Mouse (Mus musculus) WW6 (cell line): Measurements from ENCODE around the gene Trpm3.

ENCODE experiments used
- DNase-seq: peaks from one replicate; pipeline ENCODE4 v3.0.0-alpha.2; 2013; ENCODE audit warnings: low read depth, low spot score

Gene Trpm3

GRCm38 (mm10) chr19:22739240-22739639, 600.4 kb downstream of the Trpm3 start:
- no peak for DNase-seq

DNA sequence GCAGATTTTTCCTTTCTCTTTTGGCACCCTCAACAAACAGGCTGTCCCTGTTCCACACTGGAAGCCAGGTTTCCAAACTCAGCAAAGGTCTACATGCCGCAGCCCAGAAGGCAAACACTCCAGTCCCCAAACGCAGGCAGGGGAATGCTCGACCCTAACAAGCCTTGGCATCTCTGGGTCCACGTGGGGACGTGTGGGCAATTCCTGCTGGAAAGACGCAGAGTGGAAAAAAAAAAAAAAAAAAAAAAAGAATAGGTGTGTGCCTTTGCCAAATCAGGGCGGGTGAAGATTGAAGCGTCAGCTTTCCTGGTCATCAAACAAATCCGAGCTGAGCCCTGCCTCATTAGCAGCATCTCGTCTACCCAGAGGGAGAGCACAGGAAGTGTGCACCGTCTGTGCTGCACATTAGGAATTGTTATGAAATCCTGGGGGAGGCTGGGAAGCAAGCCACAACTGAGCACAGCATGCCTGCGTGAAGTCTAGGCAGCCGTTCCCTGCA, 614.5 kb downstream of the Trpm3 start:
- no peak for DNase-seq

DNA sequence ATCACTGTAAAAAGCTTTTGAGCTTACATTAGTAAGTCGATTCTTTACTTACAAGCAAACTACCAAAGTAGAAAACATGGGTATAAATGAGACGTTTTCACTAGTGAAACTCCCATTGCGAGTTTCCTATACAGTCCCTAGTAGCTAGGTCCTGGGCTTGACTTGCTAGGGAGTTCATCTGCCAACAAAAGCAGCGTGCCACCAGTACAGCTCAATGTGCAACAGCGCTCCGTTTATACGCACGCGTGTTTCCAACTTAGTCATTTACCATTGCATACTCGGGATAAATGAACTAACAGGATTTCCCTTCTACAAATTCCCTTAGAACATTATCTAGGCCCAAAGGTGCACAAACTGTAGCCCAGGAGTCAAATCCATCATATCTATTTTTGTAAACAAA, 615.2 kb downstream of the Trpm3 start:
- no peak for DNase-seq

DNA sequence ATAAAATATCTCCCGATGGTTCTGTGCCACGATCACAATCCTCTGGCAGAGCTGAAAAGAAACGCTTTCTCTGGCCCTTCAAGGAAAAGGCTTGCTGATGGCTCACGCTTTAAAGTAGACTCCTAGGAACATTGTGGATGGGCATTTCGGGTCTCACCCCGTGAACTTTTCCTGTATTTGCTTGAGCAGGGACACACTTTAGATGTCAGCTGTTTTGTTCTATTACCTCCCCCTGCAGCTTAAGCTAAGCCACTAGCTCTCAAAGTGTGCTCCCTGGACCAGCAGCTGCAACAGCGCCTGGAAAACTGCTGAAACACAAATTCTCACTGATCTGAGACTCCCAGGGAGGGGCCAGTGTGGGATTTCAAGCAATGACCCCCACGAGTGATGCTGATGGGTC, 615.7 kb downstream of the Trpm3 start:
- no peak for DNase-seq

DNA sequence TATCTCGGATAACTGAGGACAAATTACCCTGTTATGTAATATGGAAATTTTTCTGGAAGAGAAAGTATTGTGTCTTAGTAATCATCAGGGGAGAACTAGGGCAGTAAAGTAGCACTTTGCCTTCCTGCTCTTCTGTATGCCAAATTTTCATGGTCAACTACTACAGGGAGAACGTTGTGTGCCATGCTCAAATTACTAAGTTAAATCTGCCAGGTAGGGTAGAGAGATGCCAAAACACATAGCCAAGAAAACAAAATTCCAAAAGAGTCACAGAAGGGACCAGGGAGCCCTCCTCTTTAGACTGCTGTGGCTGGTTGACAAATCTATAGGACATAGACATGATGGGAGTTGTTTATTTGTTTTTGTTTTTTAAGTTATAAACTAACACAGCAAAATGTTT, 619.6 kb downstream of the Trpm3 start:
- DNase-seq: no peak

DNA sequence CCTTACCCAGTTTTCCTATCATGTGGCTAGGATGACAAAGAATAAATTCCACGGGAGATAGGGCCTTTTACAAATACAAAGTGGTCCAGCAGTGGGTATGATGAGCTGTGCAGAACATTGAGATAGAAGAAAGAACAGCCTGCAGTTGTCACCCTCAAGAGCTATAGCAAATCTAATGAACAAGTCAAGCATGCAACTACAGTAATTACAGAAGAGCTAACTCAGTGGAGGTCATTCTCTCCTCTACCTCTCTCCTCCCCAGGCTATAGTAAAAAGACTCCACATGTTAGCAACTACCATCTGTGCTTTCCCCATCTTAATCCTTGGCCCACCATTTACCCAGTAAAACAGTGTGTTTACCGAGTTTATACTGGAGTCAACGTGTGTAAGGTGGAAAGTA, 629.4 kb downstream of the Trpm3 start:
- DNase-seq: no peak

GRCm38 (mm10) chr19:22775191-22775695, 636.4 kb downstream of the Trpm3 start:
- DNase-seq: no peak

- no peak for DNase-seq
These were observed 641.5 kb downstream of the Trpm3 start for GRCm38 (mm10) chr19:22780192-22780843.

DNA sequence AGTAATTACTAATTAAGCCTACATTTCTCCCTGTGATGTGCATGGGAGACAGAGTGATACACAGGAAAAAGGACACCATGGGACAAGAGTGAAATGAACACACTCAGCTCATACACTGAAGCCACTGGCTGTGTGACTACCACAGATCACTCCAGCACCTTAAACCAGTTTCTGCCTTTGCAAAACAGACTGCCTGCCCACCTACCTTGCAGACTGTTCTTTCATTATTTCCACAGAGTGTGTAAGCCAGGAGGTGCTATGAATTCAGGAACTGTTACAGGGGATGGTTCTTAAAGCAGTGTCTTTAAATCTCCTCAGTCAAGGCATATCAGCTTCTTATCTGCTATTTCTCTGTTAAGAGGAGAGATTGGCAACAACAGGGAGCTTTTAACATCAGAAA, 642.7 kb downstream of the Trpm3 start:
- DNase-seq: no peak

GRCm38 (mm10) chr19:22783745-22784144, 644.9 kb downstream of the Trpm3 start:
- no peak for DNase-seq

DNA sequence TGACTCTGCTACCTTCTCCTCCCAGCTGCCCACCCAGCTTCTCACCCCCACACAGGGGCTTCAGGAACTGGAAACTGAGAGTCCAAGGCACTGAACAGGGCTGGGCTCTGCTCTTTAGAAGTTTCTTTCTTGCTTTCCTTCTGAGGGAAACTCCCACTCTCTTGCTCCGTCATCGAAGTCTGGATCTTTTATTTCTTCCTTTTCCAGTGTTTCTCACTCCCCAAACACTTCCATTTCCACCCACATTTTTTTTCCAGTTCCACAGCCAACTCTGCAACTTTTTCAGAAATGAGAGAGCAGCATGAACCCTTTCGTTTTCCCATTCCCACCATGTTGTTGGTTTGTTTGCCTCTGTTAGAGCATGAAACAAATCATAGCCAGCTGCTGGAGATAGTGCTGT, 650.9 kb downstream of the Trpm3 start:
- no peak for DNase-seq

DNA sequence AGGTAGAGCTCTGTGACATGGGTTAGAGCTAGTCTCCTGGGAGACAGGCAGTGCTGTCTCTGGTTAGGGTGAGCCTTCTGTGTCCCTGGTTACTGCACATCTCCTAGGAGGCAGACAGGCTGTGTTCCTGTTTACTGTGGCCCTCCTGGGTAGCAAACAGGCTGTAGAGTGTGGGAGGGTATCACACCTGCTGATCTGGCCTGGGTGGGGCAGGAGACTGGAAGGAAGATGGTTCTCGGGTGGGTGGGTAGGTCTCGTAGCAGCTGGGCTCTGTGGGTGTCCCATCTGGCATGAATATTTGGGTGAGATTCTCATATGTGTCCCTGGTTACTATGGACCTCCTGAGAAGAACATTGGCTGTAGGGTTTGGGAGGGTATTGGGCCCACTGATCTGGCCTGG, 658.1 kb downstream of the Trpm3 start:
- DNase-seq: no peak

DNA sequence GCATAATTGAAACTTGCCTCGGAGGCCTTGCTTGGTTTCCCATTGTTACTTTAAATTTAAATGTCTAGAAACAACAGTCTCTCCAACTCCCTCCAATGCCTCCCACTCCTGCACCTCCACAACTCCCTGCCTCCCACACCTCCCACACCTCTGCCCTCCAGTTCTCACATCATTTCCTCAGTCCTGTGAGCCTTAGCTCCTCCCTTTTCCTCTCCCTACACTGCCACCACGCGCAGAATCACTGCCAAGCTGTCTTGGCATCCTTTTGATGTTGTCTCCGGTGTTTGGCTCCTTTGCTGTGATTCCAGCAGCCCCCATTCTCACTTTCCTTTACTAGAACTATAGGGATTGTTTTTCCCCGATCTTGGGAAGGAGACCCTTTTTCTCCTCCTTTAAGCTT, 661.6 kb downstream of the Trpm3 start:
- DNase-seq: no peak

- no peak for DNase-seq
These were observed 664.5 kb downstream of the Trpm3 start for GRCm38 (mm10) chr19:22803396-22803795.

DNA sequence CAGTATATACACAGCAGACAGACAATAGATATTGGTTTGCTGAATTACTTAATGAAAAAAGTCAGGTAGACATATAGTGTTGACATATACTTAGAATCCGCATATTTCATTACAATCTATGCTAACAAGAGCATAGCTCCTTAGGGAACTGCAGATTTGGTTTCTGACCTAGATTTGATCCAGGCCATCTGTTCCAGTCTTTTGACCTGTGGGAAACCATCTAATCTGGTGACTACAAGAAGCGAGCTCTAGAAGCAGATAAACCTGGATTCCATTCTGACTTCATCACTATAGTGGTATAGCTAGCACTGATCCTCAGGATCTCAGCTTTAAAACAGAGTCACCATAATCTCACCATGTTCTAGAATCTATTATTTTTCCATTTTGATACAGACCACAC, 665.5 kb downstream of the Trpm3 start:
- no peak for DNase-seq

DNA sequence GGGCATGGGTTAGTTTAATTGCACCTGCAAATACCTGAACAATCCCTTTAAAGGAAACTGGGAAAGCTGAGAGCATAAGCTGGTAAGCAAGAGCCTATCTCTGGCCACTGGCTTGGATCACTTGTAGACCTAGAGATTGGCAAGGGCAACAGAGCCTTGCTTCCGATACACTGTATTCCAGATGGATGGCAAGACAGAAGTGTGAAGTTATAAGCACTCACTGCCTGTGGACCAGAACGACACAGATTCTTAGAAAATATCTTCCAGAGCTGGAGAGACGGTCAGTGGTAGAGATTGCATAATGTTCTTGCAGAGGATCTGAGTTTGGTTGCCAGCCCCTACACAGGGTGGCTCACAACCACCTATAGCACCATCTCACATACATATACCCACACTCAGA, 671.4 kb downstream of the Trpm3 start:
- no peak for DNase-seq

- DNase-seq: no peak
These were observed 682.9 kb downstream of the Trpm3 start for GRCm38 (mm10) chr19:22821741-22822140.

DNA sequence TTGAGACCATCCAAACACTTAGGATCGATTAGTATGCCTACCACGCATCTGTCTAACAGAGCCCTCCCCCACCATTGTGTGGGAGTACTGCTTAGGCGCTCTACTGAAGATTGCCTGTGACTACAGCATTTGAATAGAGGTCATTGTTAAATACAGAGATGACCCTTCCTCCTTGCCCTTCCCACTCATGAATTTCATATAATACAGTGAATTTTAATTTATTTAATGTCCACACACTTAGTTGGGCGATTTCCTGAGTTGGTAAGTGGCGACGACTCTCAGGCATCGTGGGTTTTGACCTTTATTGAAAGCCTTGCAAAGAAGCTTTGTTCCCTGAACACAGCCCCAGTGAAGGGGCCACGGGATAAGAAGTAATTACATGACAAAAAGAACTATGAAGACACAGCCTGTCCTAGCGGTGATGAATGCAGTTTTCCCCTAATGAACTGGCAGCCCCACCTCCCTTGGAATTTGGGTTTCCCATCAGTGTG, 684.7 kb downstream of the Trpm3 start:
- peak; percentile 40 for DNase-seq

GRCm38 (mm10) chr19:22825812-22826211, 687.0 kb downstream of the Trpm3 start:
- DNase-seq: no peak

- DNase-seq: no peak
These were observed 689.4 kb downstream of the Trpm3 start for GRCm38 (mm10) chr19:22828198-22828742.

DNA sequence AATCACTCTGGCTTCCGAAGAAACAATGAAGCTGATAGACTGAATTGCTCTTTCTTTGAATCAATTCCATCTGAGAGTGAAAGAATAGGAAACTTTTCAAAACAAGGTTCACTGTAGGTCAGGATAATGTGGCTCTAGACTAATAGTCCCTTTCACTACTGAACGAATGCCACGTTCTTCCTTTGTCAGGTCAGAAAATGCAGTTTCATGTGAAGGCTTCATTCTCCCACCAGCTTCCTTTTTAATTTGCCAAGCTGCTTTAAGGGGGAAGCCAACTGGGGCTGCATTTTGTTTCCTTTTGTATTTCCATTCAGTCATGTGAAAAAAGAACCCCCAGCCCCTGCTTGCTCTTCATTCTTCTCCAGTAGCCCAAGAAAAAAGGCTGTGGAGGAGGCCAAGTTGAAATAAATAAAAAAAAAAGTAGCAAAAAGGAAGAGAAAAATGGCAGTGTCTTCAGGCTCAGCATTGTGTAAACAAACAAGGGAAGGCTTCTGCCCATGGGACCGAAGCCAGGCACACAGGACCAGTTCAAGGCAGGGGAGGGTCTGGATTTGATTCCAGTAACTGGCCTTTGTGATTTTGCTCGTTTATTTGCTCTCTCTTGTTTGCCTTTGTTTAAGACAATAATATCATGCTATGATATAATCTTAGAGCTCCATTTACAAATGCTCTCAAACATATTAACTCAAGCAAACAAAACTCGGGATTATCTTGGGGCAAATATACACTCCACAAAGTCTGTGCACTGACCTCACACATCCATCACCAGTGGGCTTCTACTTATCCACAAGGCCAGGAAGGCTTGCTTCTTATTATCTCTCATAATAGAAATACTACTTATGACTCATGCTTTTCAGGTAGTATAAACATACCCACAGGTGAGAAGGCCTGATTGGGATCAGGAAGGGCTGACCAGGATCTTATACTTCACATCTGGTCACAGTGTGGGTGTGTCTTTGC, 702.5 kb downstream of the Trpm3 start:
- no peak for DNase-seq

GRCm38 (mm10) chr19:22842697-22843096, 703.9 kb downstream of the Trpm3 start:
- DNase-seq: no peak
